Mouse (Mus musculus) olfactory bulb, adult 2 months (tissue): ENCODE measurements at regions not wholly inside any gene's neighbourhood (a gene's known extent, or its start where the extent isn't known, plus 50 kb on each side); places are given as distances from the start of the nearest gene placed in this dataset.
"Not testable (repeated sequence)": the region's sequence is repeated elsewhere in the genome, so short reads cannot be mapped to it uniquely, and the experiment has no call there.

Experiments
- CTCF ChIP-seq: fragments of 200-500 bp; IDR thresholded peaks from 2 replicates; pipeline ENCODE4 v1.5.1; 2012; ENCODE audit warnings: low read depth, mild to moderate bottlenecking, low read length, moderate library complexity; ENCODE audit not compliant: insufficient read depth
- POLR2A ChIP-seq: fragments of 200-500 bp; IDR thresholded peaks from 2 replicates; pipeline ENCODE4 v1.6.1; 2012; ENCODE audit warnings: mild to moderate bottlenecking, low read depth, low read length, moderate library complexity; ENCODE audit not compliant: insufficient read depth

DNA sequence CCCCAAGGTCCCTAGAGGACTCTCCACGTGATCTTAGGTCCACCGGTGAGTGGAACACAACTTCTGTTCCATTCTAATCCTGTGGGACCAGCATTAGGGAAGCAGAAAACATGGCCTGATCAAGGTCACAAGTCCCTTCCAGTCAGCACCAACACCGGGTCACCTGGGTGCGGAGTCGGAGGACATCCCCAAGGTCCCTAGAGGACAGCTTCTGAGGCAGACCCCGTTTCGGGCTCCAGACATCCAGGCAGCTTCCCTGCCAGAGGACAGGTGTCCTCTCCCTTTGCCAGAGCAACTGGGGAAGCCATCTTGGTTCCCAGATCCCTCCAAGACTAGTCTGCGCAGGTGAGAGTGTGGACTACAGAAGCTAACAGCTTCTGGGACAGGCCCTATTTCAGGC lies 111.4 kb upstream of the Trpc7 start:
- not testable (repeated sequence) for TF ChIP-seq CTCF, POLR2A
